Comparison of ENCODE assay signal across 8 mouse cellular contexts in genomic region chr7:105743926-105744590, GRCm38 (mm10). TPM values are rescaled to one million over a fixed set of nuclear protein-coding genes. Genes with fewer than 3 reads are reported as not detected.
A peak's percentile ranks its signal among the peaks of the same experiment; 100 is the strongest.
DNase-seq lines count a peak whose midpoint lies in the region; ATAC-seq and TF ChIP-seq lines count a peak whose summit lies in the region.

Gene Taf10, minus strand, starts transcription at chr7:105744361.

- in situ Hi-C loops in ES-E14 (cut with MboI; ENCODE audit: low sequenced_read_pairs in 2 of 2, unreplicated experiment in 2 of 2): no loop called here

- peak within 1 kb of the TSS; percentile 84 for H3K9ac ChIP-seq in ES-E14 (ENCODE audit: insufficient read depth, low read depth, low read length, poor library complexity, severe bottlenecking)
- H3K9ac ChIP-seq in forebrain, embryonic 14.5 days (ENCODE audit: low read length): peak within 1 kb of the TSS; percentile 93
- peak within 1 kb of the TSS; percentile 92 for H3K9ac ChIP-seq in neural tube, embryonic 14.5 days (replicated peaks; ENCODE audit: low read depth, low read length)

- WGBS in forebrain, embryonic 14.5 days: 0% methylated on average over 49 of the region's 67 CpGs
- under 1% methylated on average over 67 of the region's 67 CpGs for WGBS in large intestine, adult 2 months
- under 1% methylated on average over 67 of the region's 67 CpGs for WGBS in neural tube, embryonic 14.5 days

- peaks cover 36% of the 10 kb centered on the region for H3K36me3 ChIP-seq in ES-E14 (ENCODE audit: control insufficient read depth, insufficient read depth, low read length, poor library complexity, severe bottlenecking)
- peaks cover 49% of the 10 kb centered on the region for H3K36me3 ChIP-seq in forebrain, embryonic 14.5 days (ENCODE audit: control insufficient read depth, insufficient read depth, low read length)
- peaks cover 17% of the 10 kb centered on the region; the same call in 1 of the 2 replicates for H3K36me3 ChIP-seq in neural tube, embryonic 14.5 days (ENCODE audit: control insufficient read depth, insufficient read depth, low read length)
- no peaks in the 10 kb centered on the region for H3K36me3 ChIP-seq in testis, adult 2 months (ENCODE audit: control insufficient read depth, insufficient read depth, low read length)

- H3K9me3 ChIP-seq in ES-E14 (ENCODE audit: control insufficient read depth, insufficient read depth, low read depth, low read length): no peaks in the 10 kb centered on the region
- no peaks in the 10 kb centered on the region for H3K9me3 ChIP-seq in forebrain, embryonic 14.5 days (replicated peaks; ENCODE audit: control insufficient read depth, low read length)
- H3K9me3 ChIP-seq in neural tube, embryonic 14.5 days (ENCODE audit: control insufficient read depth, low read length): no peaks in the 10 kb centered on the region

- no peak for TF ChIP-seq CTCF in testis, adult 2 months (IDR thresholded peaks at IDR 0.05; ENCODE audit: control insufficient read depth, insufficient read depth, insufficient replicate concordance, low read depth, low read length)

- peak within 1 kb of the TSS; percentile 74 to 80 for H3K4me3 ChIP-seq in ES-E14 (ENCODE audit: insufficient read depth in 1 of 2, low read depth in 1 of 2, low read length in 2 of 2, poor library complexity in 1 of 2, severe bottlenecking in 1 of 2)
- peak within 1 kb of the TSS; percentile 98 for H3K4me3 ChIP-seq in forebrain, embryonic 14.5 days (ENCODE audit: low read depth, low read length)
- peak within 1 kb of the TSS; percentile 93 for H3K4me3 ChIP-seq in neural tube, embryonic 14.5 days (ENCODE audit: low read depth, low read length)
- H3K4me3 ChIP-seq in testis, adult 2 months (ENCODE audit: control insufficient read depth, low read depth, low read length): peak within 1 kb of the TSS; percentile 91

- ATAC-seq in cerebellum, adult (ENCODE audit: insufficient number of reproducible peaks, low FRiP score, low TSS enrichment): peak; percentile 97
- ATAC-seq in forebrain, embryonic 14.5 days: peak; percentile 99
- peak; percentile 98 for ATAC-seq in neural tube, embryonic 14.5 days (ENCODE audit: low read depth)

- H3K4me2 ChIP-seq in forebrain, embryonic 14.5 days (ENCODE audit: low read length): peak within 1 kb of the TSS; percentile 86
- H3K4me2 ChIP-seq in neural tube, embryonic 14.5 days (ENCODE audit: low read depth, low read length): peak within 1 kb of the TSS; percentile 87

- H3K27me3 ChIP-seq in forebrain, embryonic 14.5 days (replicated peaks; ENCODE audit: control insufficient read depth, insufficient read depth, low read length): no peaks in the 10 kb centered on the region
- no peaks in the 10 kb centered on the region for H3K27me3 ChIP-seq in neural tube, embryonic 14.5 days (ENCODE audit: control insufficient read depth, insufficient read depth, low read length)
- H3K27me3 ChIP-seq in testis, adult 2 months (ENCODE audit: control insufficient read depth, insufficient read depth, low read length): no peaks in the 10 kb centered on the region

- H3K4me1 ChIP-seq in ES-E14 (ENCODE audit: control insufficient read depth in 2 of 2, insufficient read depth in 2 of 2, low read length in 2 of 2, poor library complexity in 1 of 2): peaks cover 2% of the 10 kb centered on the region in 2 experiments; a peak in 1 of 4 replicates
- H3K4me1 ChIP-seq in forebrain, embryonic 14.5 days (ENCODE audit: control insufficient read depth, insufficient read depth, low read length): no peaks in the 10 kb centered on the region
- peaks cover 7% of the 10 kb centered on the region for H3K4me1 ChIP-seq in neural tube, embryonic 14.5 days (ENCODE audit: control insufficient read depth, insufficient read depth, low read length)
- no peaks in the 10 kb centered on the region for H3K4me1 ChIP-seq in testis, adult 2 months (ENCODE audit: control insufficient read depth, insufficient read depth, low read length)

- 0 out of 2 replicates have a peak within 1 kb of the TSS, but pooled peaks have one; percentile 4 for H3K27ac ChIP-seq in ES-E14 (ENCODE audit: insufficient read depth, low read depth, low read length, poor library complexity, severe bottlenecking)
- peak within 1 kb of the TSS; percentile 71 for H3K27ac ChIP-seq in forebrain, embryonic 14.5 days (ENCODE audit: low read depth, low read length)
- H3K27ac ChIP-seq in neural tube, embryonic 14.5 days (ENCODE audit: low read depth, low read length): peak within 1 kb of the TSS; percentile 78
- H3K27ac ChIP-seq in testis, adult 2 months (ENCODE audit: control insufficient read depth, insufficient read depth, low read depth, low read length): peak within 1 kb of the TSS; percentile 92

- peak; percentile 79 for DNase-seq in ES-E14 (ENCODE audit: low read depth, low spot score)
- peak; percentile 93 for DNase-seq in forebrain, embryonic 14.5 days (ENCODE audit: low spot score)
- DNase-seq in heart, postnatal 10 days: peak; percentile 91 to 92
- peak; percentile 73 for DNase-seq in large intestine, adult 2 months (ENCODE audit: low read depth, low spot score)
- DNase-seq in lung, adult 18-20 months: peak; percentile 90 to 91

- TF ChIP-seq POLR2A in testis, adult 2 months (IDR thresholded peaks at IDR 0.05; ENCODE audit: control insufficient read depth, low read depth, low read length): peak; percentile 93

- intact Hi-C loops in heart, postnatal 10 days (cut with DNase I): no loop called here

TF ChIP-seq in ES-E14, 5 proteins besides CTCF, POLR2A, EP300 and RAD21:
- TF ChIP-seq ZC3H11A (IDR thresholded peaks at IDR 0.05; ENCODE audit: borderline replicate concordance, low read depth, low read length) (no peak), HCFC1 (IDR thresholded peaks at IDR 0.05; ENCODE audit: borderline replicate concordance, insufficient read depth, low read length) (0 out of 2 replicates have a peak, but pooled peaks have one; percentile 19)

RNA-seq across cellular contexts. Expression of gene Taf10, which starts in this region (rescaled TPM):
- total RNA-seq in ES-E14 (2012; rRNA removed): 173 and 192 TPM in 2 replicates
- 116 and 164 TPM in 2 replicates for polyA plus RNA-seq in forebrain, embryonic 14.5 days (2014; fragmentation: Nextera tagmentation; extraction: Ambion mirVana)
- total RNA-seq in heart, postnatal 10 days (2021): 100 to 1,000 TPM; 102 to 108 TPM
- polyA plus RNA-seq in large intestine, adult 2 months (2012; rRNA removed): 386 and 435 TPM in 2 replicates
- 118 and 120 TPM in 2 replicates for polyA plus RNA-seq in neural tube, embryonic 14.5 days (2014; fragmentation: Nextera tagmentation; extraction: Ambion mirVana)
- polyA plus RNA-seq in testis, adult 2 months (2012; rRNA removed): 472 and 503 TPM in 2 replicates

Comparison
In these comparisons a context has a peak if more than half of its experiments do, and no peak if none do; other contexts are left out.
1. Peak in every context shown above with its lines: DNase-seq, ATAC-seq, H3K4me3 ChIP-seq and H3K27ac ChIP-seq.
2. H3K27ac ChIP-seq: peak in every context shown above with its lines; median percentile 92 in testis, adult 2 months; 78 in neural tube, embryonic 14.5 days; 71 in forebrain, embryonic 14.5 days; 4 in ES-E14.